Mouse (Mus musculus) CH12.LX (cell line): Measurements from ENCODE around the gene 5031439G07Rik.

ENCODE experiments used
- CTCF ChIP-seq, 2 experiments: IDR thresholded peaks in 1 of 2; conservative IDR thresholded peaks in 1 of 2; 2 replicates each; pipeline ENCODE4 v1.5.1; 2011 to 2012; ENCODE audit warnings: low read depth in 2 of 2, low read length in 2 of 2, improper control_type of control experiment in 1 of 2, inconsistent platforms in 1 of 2, mild to moderate bottlenecking in 1 of 2, moderate library complexity in 1 of 2
- EP300 ChIP-seq: IDR thresholded peaks from 2 replicates; pipeline ENCODE4 v1.6.1; 2011; ENCODE audit warnings: low read length, improper control_type of control experiment

DNA sequence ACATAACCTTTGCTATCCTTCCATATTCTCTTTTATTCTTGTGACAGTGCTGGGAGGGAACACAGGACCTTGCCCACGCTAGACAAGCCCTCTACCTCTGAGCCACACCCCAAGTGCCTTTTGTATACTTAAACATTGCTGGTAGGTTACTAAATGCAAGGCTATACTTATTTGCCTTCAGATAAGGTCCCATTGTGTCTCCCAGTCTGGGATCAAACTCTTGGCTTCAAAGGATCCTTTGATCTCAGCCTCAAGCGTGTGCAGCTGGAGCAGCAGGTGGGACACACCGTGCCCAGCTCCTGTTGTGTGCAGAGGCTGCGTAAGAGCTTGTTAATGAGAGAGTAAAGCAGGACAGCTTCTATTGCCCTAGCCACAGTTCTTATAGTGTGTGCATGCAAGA is 39.4 kb upstream of the 5031439G07Rik start:
- no peak for TF ChIP-seq CTCF (conservative IDR thresholded peaks at IDR 0.05 in 1 of 2, IDR thresholded peaks at IDR 0.05 in 1 of 2; ENCODE audit: low read depth in 2 of 2, low read length in 2 of 2)
- no peak for TF ChIP-seq EP300
